Mouse (Mus musculus): Measurements from ENCODE around the gene Hnrnph1.

- TF ChIP-seq CTCF (IDR thresholded peaks at IDR 0.05; ENCODE audit: low read depth) (no peak), EP300 (IDR thresholded peaks at IDR 0.05; ENCODE audit: low read depth) (no peak)
These were observed 11.5 kb upstream of the Hnrnph1 start for GRCm38 (mm10) chr11:50365322-50365721.
